20 mouse cellular contexts compared by ENCODE assay signal in the genomic region with DNA sequence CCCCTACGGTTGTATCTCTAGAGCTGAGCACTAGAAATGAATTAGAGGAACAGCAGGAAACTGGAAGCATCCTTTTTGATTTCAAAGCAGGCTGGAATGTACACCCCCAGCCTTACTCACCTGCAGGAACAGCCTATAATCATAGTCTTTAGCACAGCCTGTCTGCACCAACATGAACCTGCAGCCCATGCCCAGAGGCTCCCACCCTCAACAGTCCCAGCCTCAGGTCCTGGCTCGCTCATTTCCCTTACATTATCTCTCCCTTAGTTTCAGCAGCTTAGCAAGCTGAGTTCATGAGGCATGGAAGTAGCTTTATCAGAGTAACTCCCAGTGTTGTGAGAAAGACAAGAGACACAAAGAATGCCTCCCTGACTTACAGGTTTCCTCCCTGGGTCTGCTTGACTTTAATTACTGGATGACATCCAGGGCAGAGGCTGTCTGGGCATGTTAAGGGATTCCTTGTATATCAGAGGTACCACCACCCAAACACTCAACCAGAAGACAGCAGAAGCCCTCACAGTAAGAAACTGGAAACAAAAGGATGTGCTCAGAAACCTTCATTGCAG.
A peak's percentile ranks its signal among the peaks of the same experiment; 100 is the strongest.
DNase-seq lines count a peak whose midpoint lies in the region; ATAC-seq and TF ChIP-seq lines count a peak whose summit lies in the region.
"Had no signal": no experiment of that assay in that cellular context is flagged by ENCODE, and none has a peak within 500 bp of the region (broad histone marks: within the 10 kb centered on the region; RNA-seq: fewer than 3 reads in every experiment).

No protein-coding gene starts in this region.

- no peak overlapping the region for H3K9ac ChIP-seq in heart, embryonic 11.5 days (ENCODE audit: low read depth, low read length)
- H3K9ac ChIP-seq in hindbrain, postnatal 0 days (replicated peaks; ENCODE audit: low read length) = no peak overlapping the region
- no peak overlapping the region for H3K9ac ChIP-seq in hindbrain, embryonic 16.5 days (ENCODE audit: low read depth, low read length)
- no peak overlapping the region for H3K9ac ChIP-seq in lung, embryonic 14.5 days
- no peak overlapping the region for H3K9ac ChIP-seq in stomach, embryonic 16.5 days (ENCODE audit: low read length)
- H3K9ac ChIP-seq: embryonic facial prominence, embryonic 12.5 days; heart, embryonic 15.5 days; hindbrain, embryonic 15.5 days; neural tube, embryonic 15.5 days had no signal

- no peak overlapping the region for H3K4me3 ChIP-seq in heart, embryonic 11.5 days (ENCODE audit: low read depth, low read length)
- H3K4me3 ChIP-seq in hindbrain, postnatal 0 days (ENCODE audit: low read length) = no peak overlapping the region
- no peak overlapping the region for H3K4me3 ChIP-seq in hindbrain, embryonic 16.5 days (ENCODE audit: low read length)
- H3K4me3 ChIP-seq in lung, embryonic 14.5 days (ENCODE audit: low read depth, low read length) = no peak overlapping the region
- no peak overlapping the region for H3K4me3 ChIP-seq in stomach, embryonic 16.5 days (replicated peaks; ENCODE audit: low read length)
- H3K4me3 ChIP-seq: embryonic facial prominence, embryonic 12.5 days; heart, embryonic 15.5 days; hindbrain, embryonic 15.5 days; neural tube, embryonic 15.5 days had no signal

- no peaks in the 10 kb centered on the region for H3K36me3 ChIP-seq in heart, embryonic 11.5 days (ENCODE audit: control insufficient read depth, insufficient read depth, low read length)
- H3K36me3 ChIP-seq in hindbrain, postnatal 0 days (ENCODE audit: insufficient read depth, low read length) = no peaks in the 10 kb centered on the region
- no peaks in the 10 kb centered on the region for H3K36me3 ChIP-seq in hindbrain, embryonic 16.5 days (ENCODE audit: control insufficient read depth, insufficient read depth, low read length)
- H3K36me3 ChIP-seq in lung, embryonic 14.5 days (ENCODE audit: insufficient read depth) = no peaks in the 10 kb centered on the region
- no peaks in the 10 kb centered on the region for H3K36me3 ChIP-seq in stomach, embryonic 16.5 days (ENCODE audit: control insufficient read depth, insufficient read depth, low read length)
- H3K36me3 ChIP-seq: embryonic facial prominence, embryonic 12.5 days; heart, embryonic 15.5 days; hindbrain, embryonic 15.5 days; neural tube, embryonic 15.5 days had no signal

- H3K4me1 ChIP-seq in heart, embryonic 11.5 days (ENCODE audit: control insufficient read depth, insufficient read depth, low read length) = 0 out of 2 replicates have a peak, but pooled peaks cover 5% of the 10 kb centered on the region
- H3K4me1 ChIP-seq in hindbrain, postnatal 0 days (ENCODE audit: insufficient read depth, low read length) = no peaks in the 10 kb centered on the region
- H3K4me1 ChIP-seq in hindbrain, embryonic 16.5 days (ENCODE audit: control insufficient read depth, insufficient read depth, low read depth, low read length) = no peaks in the 10 kb centered on the region
- H3K4me1 ChIP-seq in lung, embryonic 14.5 days (ENCODE audit: insufficient read depth) = 0 out of 2 replicates have a peak, but pooled peaks cover 5% of the 10 kb centered on the region
- H3K4me1 ChIP-seq in stomach, embryonic 16.5 days (ENCODE audit: control insufficient read depth, insufficient read depth, low read length) = peaks cover 5% of the 10 kb centered on the region; the same call in 1 of the 2 replicates
- H3K4me1 ChIP-seq: embryonic facial prominence, embryonic 12.5 days; heart, embryonic 15.5 days; hindbrain, embryonic 15.5 days; neural tube, embryonic 15.5 days had no signal

- intact Hi-C loops in heart, postnatal 25 days (cut with DNase I) = no loop called here

- H3K27ac ChIP-seq in heart, embryonic 11.5 days (ENCODE audit: low read depth, low read length) = peak overlapping the region; percentile 41; the same call in 1 of the 2 replicates
- peak overlapping the region; percentile 9; the same call in 1 of the 2 replicates for H3K27ac ChIP-seq in hindbrain, postnatal 0 days
- no peak overlapping the region for H3K27ac ChIP-seq in hindbrain, embryonic 16.5 days (ENCODE audit: low read depth, low read length)
- H3K27ac ChIP-seq in lung, embryonic 14.5 days (ENCODE audit: low read depth) = peak overlapping the region; percentile 46; the same call in 1 of the 2 replicates
- peak overlapping the region; percentile 41; the same call in 1 of the 2 replicates for H3K27ac ChIP-seq in stomach, embryonic 16.5 days (ENCODE audit: low read length)
- H3K27ac ChIP-seq: embryonic facial prominence, embryonic 12.5 days; heart, embryonic 15.5 days; hindbrain, embryonic 15.5 days; neural tube, embryonic 15.5 days had no signal

- WGBS in heart, embryonic 11.5 days (ENCODE audit: insufficient replicate concordance) = 34% methylated on average over 2 of the region's 2 CpGs
- 70% methylated on average over 2 of the region's 2 CpGs for WGBS in hindbrain, postnatal 0 days
- WGBS in hindbrain, embryonic 16.5 days = 67% methylated on average over 2 of the region's 2 CpGs
- WGBS in lung, embryonic 14.5 days = 56% methylated on average over 2 of the region's 2 CpGs
- 58% methylated on average over 2 of the region's 2 CpGs for WGBS in stomach, embryonic 16.5 days

- no peak for DNase-seq in heart, postnatal 25 days (ENCODE audit: low spot score)
- DNase-seq in hindbrain, postnatal 0 days (ENCODE audit: low spot score) = no peak
- no peak for DNase-seq in lung, embryonic 14.5 days
- DNase-seq in lung, postnatal 25 days (ENCODE audit: low spot score) = no peak
- no peak for DNase-seq in layer of hippocampus, adult 9-10 months (ENCODE audit: low spot score)
- DNase-seq: cerebellum, adult 2 months; gastrocnemius, postnatal 36 days; layer of hippocampus, postnatal 36 days; liver; lung, postnatal 14 days; thymus, adult 18-20 months had no signal

- peak; percentile 65; the same call in 1 of the 2 replicates for ATAC-seq in heart, embryonic 11.5 days (replicated peaks; ENCODE audit: insufficient number of reproducible peaks, low FRiP score, low TSS enrichment)
- no peak for ATAC-seq in hindbrain, postnatal 0 days
- ATAC-seq in hindbrain, embryonic 16.5 days = no peak
- peak; percentile 55 for ATAC-seq in lung, embryonic 14.5 days (ENCODE audit: insufficient read depth)
- ATAC-seq in stomach, embryonic 16.5 days (ENCODE audit: insufficient read depth, low FRiP score) = no peak; the same call in 1 of the 2 replicates
- ATAC-seq: intestine, postnatal 0 days; midbrain, embryonic 16.5 days had no signal

- no peak overlapping the region for H3K4me2 ChIP-seq in heart, embryonic 11.5 days
- H3K4me2 ChIP-seq in hindbrain, postnatal 0 days (ENCODE audit: low read depth, low read length) = no peak overlapping the region
- H3K4me2 ChIP-seq in hindbrain, embryonic 16.5 days (ENCODE audit: low read length) = no peak overlapping the region
- no peak overlapping the region for H3K4me2 ChIP-seq in lung, embryonic 14.5 days
- H3K4me2 ChIP-seq in stomach, embryonic 16.5 days (ENCODE audit: low read depth, low read length) = no peak overlapping the region
- H3K4me2 ChIP-seq: embryonic facial prominence, embryonic 12.5 days; heart, embryonic 15.5 days; hindbrain, embryonic 15.5 days; neural tube, embryonic 15.5 days had no signal

- no peaks in the 10 kb centered on the region for H3K9me3 ChIP-seq in heart, embryonic 11.5 days (replicated peaks; ENCODE audit: control insufficient read depth, low read length)
- H3K9me3 ChIP-seq in hindbrain, postnatal 0 days (ENCODE audit: low read length) = no peaks in the 10 kb centered on the region
- no peaks in the 10 kb centered on the region for H3K9me3 ChIP-seq in hindbrain, embryonic 16.5 days (ENCODE audit: control insufficient read depth, low read length)
- H3K9me3 ChIP-seq in lung, embryonic 14.5 days (ENCODE audit: low read depth, low read length) = no peaks in the 10 kb centered on the region
- H3K9me3 ChIP-seq in stomach, embryonic 16.5 days (replicated peaks; ENCODE audit: control insufficient read depth, low read length) = no peaks in the 10 kb centered on the region
- H3K9me3 ChIP-seq: embryonic facial prominence, embryonic 12.5 days; heart, embryonic 15.5 days; hindbrain, embryonic 15.5 days; neural tube, embryonic 15.5 days had no signal

- no peak for TF ChIP-seq CTCF in hindbrain, postnatal 0 days (IDR thresholded peaks at IDR 0.05; ENCODE audit: low read depth)
- TF ChIP-seq CTCF in lung, embryonic 14.5 days (IDR thresholded peaks at IDR 0.05; ENCODE audit: low read depth) = no peak

- H3K27me3 ChIP-seq in heart, embryonic 11.5 days (ENCODE audit: control insufficient read depth, insufficient read depth, low read length) = no peaks in the 10 kb centered on the region
- no peaks in the 10 kb centered on the region for H3K27me3 ChIP-seq in hindbrain, postnatal 0 days (ENCODE audit: insufficient read depth, low read length)
- no peaks in the 10 kb centered on the region for H3K27me3 ChIP-seq in hindbrain, embryonic 16.5 days (replicated peaks; ENCODE audit: control insufficient read depth, insufficient read depth, low read length)
- H3K27me3 ChIP-seq in lung, embryonic 14.5 days (ENCODE audit: insufficient read depth, low read length) = no peaks in the 10 kb centered on the region
- H3K27me3 ChIP-seq in stomach, embryonic 16.5 days (ENCODE audit: control insufficient read depth, insufficient read depth, low read length) = no peaks in the 10 kb centered on the region
- H3K27me3 ChIP-seq: embryonic facial prominence, embryonic 12.5 days; heart, embryonic 15.5 days; hindbrain, embryonic 15.5 days; neural tube, embryonic 15.5 days had no signal

Comparison
In these comparisons a context has a peak if more than half of its experiments do, and no peak if none do; other contexts are left out.
1. ATAC-seq: peak in heart, embryonic 11.5 days (single experiment) and lung, embryonic 14.5 days (single experiment); none in hindbrain, postnatal 0 days (single experiment), hindbrain, embryonic 16.5 days (single experiment) and stomach, embryonic 16.5 days (single experiment).